Mouse (Mus musculus): ENCODE measurements around the gene Nrip2. TPM values are rescaled to one million over a fixed set of nuclear protein-coding genes. Genes with fewer than 3 reads are reported as not detected.
A peak's percentile ranks its signal among the peaks of the same experiment; 100 is the strongest.

Gene Nrip2
- total RNA-seq, 2 experiments from 2014 or later, result not detected

- ATAC-seq (replicated peaks; ENCODE audit: poor library complexity, severe bottlenecking), result no peak
Measured at GRCm38 (mm10) chr6:128435474-128435873, 36.4 kb downstream of the Nrip2 start.

GRCm38 (mm10) chr6:128436356-128437005 lies 37.4 kb downstream of the Nrip2 start:
- ATAC-seq (replicated peaks; ENCODE audit: poor library complexity, severe bottlenecking), result no peak

- 0 out of 2 replicates have a peak, but pooled peaks have one; percentile 9 for ATAC-seq (replicated peaks; ENCODE audit: poor library complexity, severe bottlenecking)
Measured at GRCm38 (mm10) chr6:128437288-128437687, 38.2 kb downstream of the Nrip2 start.

GRCm38 (mm10) chr6:128437731-128438316 lies 38.7 kb downstream of the Nrip2 start:
- peak; percentile 56 for ATAC-seq (replicated peaks; ENCODE audit: poor library complexity, severe bottlenecking)

- peak; percentile 81 for ATAC-seq (replicated peaks; ENCODE audit: poor library complexity, severe bottlenecking)
Measured at GRCm38 (mm10) chr6:128438317-128438870, 39.3 kb downstream of the Nrip2 start, which contains the start of gene Fkbp4. Gene Fkbp4, minus strand, starts transcription at chr6:128438677.

GRCm38 (mm10) chr6:128438871-128439341 lies 39.8 kb downstream of the Nrip2 start:
- no peak; the same call in 1 of the 2 replicates for ATAC-seq (replicated peaks; ENCODE audit: poor library complexity, severe bottlenecking)

GRCm38 (mm10) chr6:128440238-128440637 lies 41.1 kb downstream of the Nrip2 start:
- ATAC-seq (replicated peaks; ENCODE audit: poor library complexity, severe bottlenecking), result no peak

- peak; percentile 77 for ATAC-seq (replicated peaks; ENCODE audit: poor library complexity, severe bottlenecking)
Measured at GRCm38 (mm10) chr6:128445761-128446535, 46.9 kb downstream of the Nrip2 start.

- no peak for ATAC-seq (replicated peaks; ENCODE audit: poor library complexity, severe bottlenecking)
Measured at GRCm38 (mm10) chr6:128447063-128447462, 48.0 kb downstream of the Nrip2 start.

GRCm38 (mm10) chr6:128455835-128456605 lies 56.9 kb downstream of the Nrip2 start:
- no peak for ATAC-seq (replicated peaks; ENCODE audit: poor library complexity, severe bottlenecking)

GRCm38 (mm10) chr6:128457186-128457585 lies 58.1 kb downstream of the Nrip2 start:
- no peak for ATAC-seq (replicated peaks; ENCODE audit: poor library complexity, severe bottlenecking)

GRCm38 (mm10) chr6:128460321-128460720 lies 61.2 kb downstream of the Nrip2 start:
- no peak for ATAC-seq (replicated peaks; ENCODE audit: poor library complexity, severe bottlenecking)

- ATAC-seq (replicated peaks; ENCODE audit: poor library complexity, severe bottlenecking), result no peak
Measured at GRCm38 (mm10) chr6:128460729-128461503, 61.8 kb downstream of the Nrip2 start.

GRCm38 (mm10) chr6:128461606-128462005 lies 62.5 kb downstream of the Nrip2 start:
- no peak for ATAC-seq (replicated peaks; ENCODE audit: poor library complexity, severe bottlenecking)

- ATAC-seq (replicated peaks; ENCODE audit: poor library complexity, severe bottlenecking), result no peak
Measured at GRCm38 (mm10) chr6:128464996-128465395, 65.9 kb downstream of the Nrip2 start.

Measured in granulocyte monocyte progenitor cell, adult 5-6 weeks (primary cell).